Mouse (Mus musculus) adrenal gland, postnatal 14 days (tissue): ENCODE measurements around the gene Crybb1. TPM values are rescaled to one million over a fixed set of nuclear protein-coding genes. Genes with fewer than 3 reads are reported as not detected.

Source experiments
- DNase-seq: peaks from one replicate; pipeline ENCODE4 v3.0.0; 2021; ENCODE audit warnings: mixed read lengths
- total RNA-seq: library from RNA; stranded (reverse); gene quantifications from 2 replicates; pipeline ENCODE4 v1.2.3, GENCODE M21; 2021

Crybb1 gene
- total RNA-seq, 1 experiment from 2014 or later = 1.9 TPM

DNA sequence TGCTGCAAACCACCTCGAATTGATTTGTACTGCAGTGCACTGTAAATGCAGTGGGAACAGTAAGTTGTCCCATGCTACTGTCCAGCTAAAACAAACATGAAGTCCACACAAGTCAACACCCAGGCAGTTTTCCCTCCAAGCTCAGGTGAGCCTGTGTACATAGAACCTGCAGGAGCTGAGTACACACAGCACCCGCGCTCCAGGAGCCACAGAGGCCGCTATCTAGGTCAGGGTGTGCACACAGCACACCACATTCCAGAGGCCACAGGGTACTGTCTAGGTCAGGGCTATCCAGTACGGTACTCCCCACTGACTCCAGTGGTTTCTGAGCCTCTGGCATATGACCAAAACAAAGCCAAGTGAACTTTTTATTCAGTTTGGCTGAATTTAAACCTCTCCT is 46.7 kb downstream of the Crybb1 start:
- DNase-seq = peak; percentile 64

DNA sequence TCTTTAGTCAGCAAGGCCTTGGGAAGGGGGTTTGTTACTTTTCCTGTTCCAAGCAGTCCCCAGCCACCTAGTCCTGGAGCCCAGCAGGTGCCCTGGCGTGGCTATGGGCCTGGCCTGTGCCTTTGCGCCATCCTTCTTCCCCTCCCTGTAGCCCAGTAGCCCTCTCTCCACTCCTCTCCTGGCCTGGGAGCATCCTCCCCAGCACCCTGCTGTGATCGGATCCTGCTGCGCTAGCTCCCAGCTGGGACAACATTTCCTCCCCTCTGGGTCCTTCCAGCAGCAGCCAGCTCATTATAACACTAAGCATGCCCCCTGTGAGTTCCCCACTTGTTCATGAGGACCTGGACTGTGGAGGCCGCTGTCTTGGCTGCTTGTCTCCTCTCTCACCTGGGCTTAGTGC is 50.2 kb downstream of the Crybb1 start:
- DNase-seq = no peak

DNA sequence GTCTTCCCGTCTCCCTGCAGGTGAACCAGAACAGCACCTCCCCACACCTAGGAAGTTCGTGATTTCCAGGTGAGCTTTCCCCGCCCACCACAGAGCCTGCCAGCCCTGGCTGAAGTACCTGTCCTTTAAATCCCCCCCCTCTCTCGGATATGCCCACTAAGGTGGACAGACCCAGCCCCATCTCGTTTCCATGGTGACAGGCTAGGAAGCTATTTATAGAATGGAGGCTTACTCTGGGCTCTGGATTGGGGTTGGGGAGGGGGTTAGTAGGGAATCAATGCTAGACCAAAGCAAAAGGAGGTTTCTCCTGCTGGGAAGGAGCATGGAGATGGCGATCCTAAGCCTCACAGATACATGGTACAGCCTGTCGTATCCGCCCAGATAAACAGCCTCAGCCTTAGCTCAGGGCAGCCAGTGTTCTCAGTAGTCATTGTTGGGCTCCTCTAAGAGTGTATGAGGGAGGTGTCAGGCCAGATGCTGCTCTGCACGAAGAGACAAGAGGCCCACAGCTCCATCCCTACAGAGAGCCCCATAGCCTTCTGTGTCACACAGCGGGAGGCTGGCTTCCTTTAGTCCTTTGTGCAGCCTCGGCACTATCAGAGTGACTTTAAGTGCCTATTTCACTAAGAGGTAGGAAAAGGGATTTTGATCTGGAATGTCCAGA is 57.7 kb downstream of the Crybb1 start:
- DNase-seq = no peak

DNA sequence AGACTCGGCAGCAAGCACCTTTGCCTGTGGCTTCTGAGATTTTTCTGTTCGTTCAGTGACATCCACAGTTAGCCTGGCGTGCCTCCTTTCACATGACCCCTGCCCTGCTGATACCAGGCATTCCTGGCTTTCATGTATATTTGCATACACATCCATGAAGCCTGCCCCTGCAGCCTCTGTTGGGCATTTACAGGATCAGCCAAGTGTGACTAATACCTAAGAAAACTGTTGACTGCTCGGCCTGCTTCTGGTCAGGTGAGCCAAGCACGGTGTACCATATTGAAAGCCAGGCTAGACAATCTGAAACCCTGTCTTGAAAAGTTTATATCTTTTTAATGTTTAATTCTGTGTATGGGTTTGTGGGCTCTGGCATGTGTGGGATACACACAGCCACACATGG is 60.9 kb downstream of the Crybb1 start:
- DNase-seq = no peak

DNA sequence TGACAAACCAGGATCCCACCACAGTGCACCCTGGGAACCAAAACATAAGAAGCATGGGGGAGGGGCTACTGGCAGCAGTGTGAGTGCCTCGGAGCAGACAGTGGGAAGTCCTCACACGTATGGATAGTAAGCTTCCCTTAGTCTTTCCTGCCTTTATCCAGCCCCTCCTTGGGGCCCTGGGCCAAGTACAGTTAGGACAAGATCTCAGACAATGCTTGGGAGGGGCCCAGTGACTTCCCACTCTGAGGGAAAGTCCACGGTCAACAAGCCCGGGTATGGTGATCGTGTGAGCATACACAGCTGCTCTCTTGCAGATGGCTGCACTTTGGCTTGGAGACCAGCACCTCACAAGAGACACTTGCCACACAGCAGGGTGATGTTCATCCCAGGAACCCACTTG is 61.7 kb downstream of the Crybb1 start:
- peak; percentile 59 for DNase-seq

Other genes with a start within 250 kb of the Crybb1 start
- gene Cryba4, start 3.3 kb upstream of the Crybb1 start, total RNA-seq = 16.2 and 28.2 TPM in 2 replicates
- 161 and 186 TPM in 2 replicates for gene Tpst2, start 20.9 kb downstream of the Crybb1 start, total RNA-seq
- 33.0 and 35.2 TPM in 2 replicates for gene Tfip11, start 70.5 kb downstream of the Crybb1 start, total RNA-seq
- 23.7 and 41.2 TPM in 2 replicates for gene Srrd, start 87.2 kb downstream of the Crybb1 start, total RNA-seq
- gene Hps4, start 87.3 kb downstream of the Crybb1 start, total RNA-seq = 27.7 and 40.5 TPM in 2 replicates
- gene Gm6583, start 100.2 kb downstream of the Crybb1 start, total RNA-seq = not detected in 2 replicates
- gene Asphd2, start 139.1 kb downstream of the Crybb1 start, total RNA-seq = 1.3 and 4.4 TPM in 2 replicates
- not detected in 2 replicates for gene Gm6588, start 193.6 kb downstream of the Crybb1 start, total RNA-seq